Mouse (Mus musculus): ENCODE results near the gene Kif6. TPM values are rescaled to one million over a fixed set of nuclear protein-coding genes. Genes with fewer than 3 reads are reported as not detected.

Gene Kif6
- total and polyA plus RNA-seq, 2 experiments from 2014 or later: 1.7 to 40.5 TPM

GRCm38 (mm10) chr17:49839243-49839642 lies 224.3 kb downstream of the Kif6 start:
- 76% methylated on average over 3 of the region's 3 CpGs for WGBS
- TF ChIP-seq EP300 (IDR thresholded peaks at IDR 0.05; ENCODE audit: low read depth): no peak
- no peak for TF ChIP-seq CTCF (IDR thresholded peaks at IDR 0.05; ENCODE audit: low read depth)
- Histone ChIP-seq H3K4me2 (ENCODE audit: low read depth, low read length) (no peak overlapping the region), H3K9ac (replicated peaks; ENCODE audit: low read depth, low read length) (no peak overlapping the region), H3K4me1 (ENCODE audit: control insufficient read depth, insufficient read depth) (0 out of 2 replicates have a peak, but pooled peaks cover 13% of the 10 kb centered on the region), H3K27ac (ENCODE audit: low read depth) (no peak overlapping the region), H3K36me3 (replicated peaks; ENCODE audit: control insufficient read depth, insufficient read depth, low read length) (no peaks in the 10 kb centered on the region), H3K27me3 (ENCODE audit: control insufficient read depth, insufficient read depth, low read length) (no peaks in the 10 kb centered on the region), H3K9me3 (replicated peaks; ENCODE audit: control insufficient read depth, low read length) (no peaks in the 10 kb centered on the region), H3K4me3 (ENCODE audit: low read depth, low read length) (no peak overlapping the region)
- ATAC-seq (ENCODE audit: insufficient read depth, low read depth): no peak
- DNase-seq (ENCODE audit: low spot score): no peak

- H3K4me2 ChIP-seq (ENCODE audit: low read depth, low read length): no peak overlapping the region
- no peaks in the 10 kb centered on the region for H3K4me1 ChIP-seq (ENCODE audit: control insufficient read depth, insufficient read depth)
- no peaks in the 10 kb centered on the region for H3K36me3 ChIP-seq (replicated peaks; ENCODE audit: control insufficient read depth, insufficient read depth, low read length)
- H3K9ac ChIP-seq (replicated peaks; ENCODE audit: low read depth, low read length): no peak overlapping the region
- no peak for DNase-seq (ENCODE audit: low spot score)
- 45% methylated on average over 3 of the region's 3 CpGs for WGBS
- TF ChIP-seq EP300 (IDR thresholded peaks at IDR 0.05; ENCODE audit: low read depth) (no peak), CTCF (IDR thresholded peaks at IDR 0.05; ENCODE audit: low read depth) (no peak)
- ATAC-seq (ENCODE audit: insufficient read depth, low read depth): no peak
- H3K27ac ChIP-seq (ENCODE audit: low read depth): no peak overlapping the region
- H3K9me3 ChIP-seq (replicated peaks; ENCODE audit: control insufficient read depth, low read length): no peaks in the 10 kb centered on the region
- no peaks in the 10 kb centered on the region for H3K27me3 ChIP-seq (ENCODE audit: control insufficient read depth, insufficient read depth, low read length)
- no peak overlapping the region for H3K4me3 ChIP-seq (ENCODE audit: low read depth, low read length)
These were observed 236.3 kb downstream of the Kif6 start for GRCm38 (mm10) chr17:49851210-49851609.

- ATAC-seq (ENCODE audit: insufficient read depth, low read depth) (no peak; the same call in 1 of the 2 replicates), DNase-seq (ENCODE audit: low spot score) (peak; percentile 56)
- H3K27ac ChIP-seq (ENCODE audit: low read depth): no peak overlapping the region
- H3K4me1 ChIP-seq (ENCODE audit: control insufficient read depth, insufficient read depth): no peaks in the 10 kb centered on the region
- no peak for TF ChIP-seq EP300 (IDR thresholded peaks at IDR 0.05; ENCODE audit: low read depth)
- peak; percentile 77 for TF ChIP-seq CTCF (IDR thresholded peaks at IDR 0.05; ENCODE audit: low read depth)
- H3K9me3 ChIP-seq (replicated peaks; ENCODE audit: control insufficient read depth, low read length): no peaks in the 10 kb centered on the region
- no peak overlapping the region for H3K4me2 ChIP-seq (ENCODE audit: low read depth, low read length)
- no peaks in the 10 kb centered on the region for H3K27me3 ChIP-seq (ENCODE audit: control insufficient read depth, insufficient read depth, low read length)
- no peak overlapping the region for H3K4me3 ChIP-seq (ENCODE audit: low read depth, low read length)
- H3K36me3 ChIP-seq (replicated peaks; ENCODE audit: control insufficient read depth, insufficient read depth, low read length): no peaks in the 10 kb centered on the region
- WGBS: 36% methylated on average over 3 of the region's 3 CpGs
- no peak overlapping the region for H3K9ac ChIP-seq (replicated peaks; ENCODE audit: low read depth, low read length)
These were observed 237.2 kb downstream of the Kif6 start for GRCm38 (mm10) chr17:49852183-49852582.

- no peak overlapping the region for H3K4me3 ChIP-seq (ENCODE audit: low read depth, low read length)
- H3K27me3 ChIP-seq (ENCODE audit: control insufficient read depth, insufficient read depth, low read length): no peaks in the 10 kb centered on the region
- no peak for ATAC-seq (ENCODE audit: insufficient read depth, low read depth)
- H3K36me3 ChIP-seq (replicated peaks; ENCODE audit: control insufficient read depth, insufficient read depth, low read length): no peaks in the 10 kb centered on the region
- H3K9me3 ChIP-seq (replicated peaks; ENCODE audit: control insufficient read depth, low read length): no peaks in the 10 kb centered on the region
- no peak overlapping the region for H3K9ac ChIP-seq (replicated peaks; ENCODE audit: low read depth, low read length)
- WGBS: 22% methylated on average over 4 of the region's 4 CpGs
- TF ChIP-seq CTCF (IDR thresholded peaks at IDR 0.05; ENCODE audit: low read depth) (no peak), EP300 (IDR thresholded peaks at IDR 0.05; ENCODE audit: low read depth) (no peak)
- DNase-seq (ENCODE audit: low spot score): no peak
- no peak overlapping the region for H3K4me2 ChIP-seq (ENCODE audit: low read depth, low read length)
- H3K4me1 ChIP-seq (ENCODE audit: control insufficient read depth, insufficient read depth): no peaks in the 10 kb centered on the region
- no peak overlapping the region for H3K27ac ChIP-seq (ENCODE audit: low read depth)
These were observed 240.8 kb downstream of the Kif6 start for GRCm38 (mm10) chr17:49855785-49856184.

DNA sequence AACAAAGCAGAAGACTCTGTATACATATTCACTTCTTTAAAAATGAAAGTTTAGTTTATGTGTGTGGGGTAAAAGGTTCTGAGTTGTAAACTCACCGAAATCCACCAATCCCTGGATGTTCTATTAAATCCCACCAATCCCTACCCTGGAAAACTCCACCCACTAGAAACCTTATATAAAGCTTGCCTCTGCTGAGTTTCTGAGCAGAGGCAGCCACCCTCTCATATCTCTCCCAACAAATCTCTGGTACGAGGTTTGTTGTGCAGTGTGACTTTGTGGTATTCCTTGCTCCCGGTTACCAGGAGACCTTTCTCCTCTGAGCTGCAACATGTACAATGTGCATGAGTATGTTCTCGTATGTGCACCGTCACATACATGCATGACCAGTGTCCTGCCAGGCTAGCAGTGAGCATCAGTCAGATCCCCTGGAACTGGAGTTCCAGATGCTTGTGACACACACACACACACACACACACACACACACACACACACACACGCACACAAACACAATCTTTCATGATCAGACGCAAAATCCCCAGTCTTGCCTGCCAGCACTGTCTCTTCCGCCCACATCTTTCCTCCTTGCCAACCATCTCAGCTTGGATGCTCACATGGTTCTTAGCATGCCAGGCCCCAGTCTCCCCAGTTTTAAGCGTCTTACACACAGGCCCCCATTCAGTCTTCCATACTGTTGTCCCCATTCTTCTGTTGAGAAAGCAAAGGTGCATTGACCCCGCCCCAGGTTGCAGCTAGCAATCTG lies 245.3 kb downstream of the Kif6 start:
- ATAC-seq (ENCODE audit: insufficient read depth, low read depth): no peak
- no peak for DNase-seq (ENCODE audit: low spot score)
- WGBS: 84% methylated on average over 10 of the region's 10 CpGs

More for the DNA sequence above, 245.3 kb downstream of the Kif6 start:
- Histone ChIP-seq H3K9me3 (replicated peaks; ENCODE audit: control insufficient read depth, low read length) (0 out of 2 replicates have a peak, but pooled peaks cover 3% of the 10 kb centered on the region), H3K36me3 (replicated peaks; ENCODE audit: control insufficient read depth, insufficient read depth, low read length) (no peaks in the 10 kb centered on the region), H3K27ac (ENCODE audit: low read depth) (no peak overlapping the region), H3K27me3 (ENCODE audit: control insufficient read depth, insufficient read depth, low read length) (no peaks in the 10 kb centered on the region), H3K9ac (replicated peaks; ENCODE audit: low read depth, low read length) (no peak overlapping the region), H3K4me3 (ENCODE audit: low read depth, low read length) (no peak overlapping the region), H3K4me2 (ENCODE audit: low read depth, low read length) (no peak overlapping the region), H3K4me1 (ENCODE audit: control insufficient read depth, insufficient read depth) (no peaks in the 10 kb centered on the region)
- TF ChIP-seq CTCF (IDR thresholded peaks at IDR 0.05; ENCODE audit: low read depth) (no peak), EP300 (IDR thresholded peaks at IDR 0.05; ENCODE audit: low read depth) (no peak)
